Mouse (Mus musculus) heart, postnatal 0 days (tissue): ENCODE results near the gene Cox10.

ENCODE experiments used
- CTCF ChIP-seq: IDR thresholded peaks from 2 replicates; pipeline ENCODE4 v1.5.1; 2016; ENCODE audit warnings: antibody characterized with exemption, control low read depth, low read depth
- EP300 ChIP-seq: IDR thresholded peaks from 2 replicates; pipeline ENCODE4 v1.6.1; 2016; ENCODE audit warnings: antibody characterized with exemption, low read depth

DNA sequence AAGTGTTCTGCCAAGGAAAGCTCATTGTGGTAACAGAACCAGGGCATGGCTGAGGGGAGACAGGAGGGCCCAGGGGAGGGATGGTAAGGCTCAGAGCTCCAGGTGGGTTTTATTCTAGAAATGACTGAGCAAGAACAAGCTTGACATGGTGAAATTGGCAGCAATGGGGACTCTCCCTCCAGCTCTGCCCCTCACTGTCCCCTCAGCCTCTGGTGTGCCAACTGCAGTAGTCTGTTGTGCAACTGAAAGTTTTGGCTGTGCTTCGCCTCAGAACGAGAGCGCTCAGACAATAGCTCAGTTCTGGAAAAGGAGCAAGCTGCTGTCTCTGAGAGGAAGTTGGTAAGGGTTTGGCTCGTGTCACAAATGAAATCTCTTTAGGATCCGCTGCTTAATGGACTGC, 113.8 kb downstream of the Cox10 start:
- TF ChIP-seq CTCF (no peak), EP300 (no peak)
